ENCODE assay signal across 8 mouse cellular contexts in the genomic region with DNA sequence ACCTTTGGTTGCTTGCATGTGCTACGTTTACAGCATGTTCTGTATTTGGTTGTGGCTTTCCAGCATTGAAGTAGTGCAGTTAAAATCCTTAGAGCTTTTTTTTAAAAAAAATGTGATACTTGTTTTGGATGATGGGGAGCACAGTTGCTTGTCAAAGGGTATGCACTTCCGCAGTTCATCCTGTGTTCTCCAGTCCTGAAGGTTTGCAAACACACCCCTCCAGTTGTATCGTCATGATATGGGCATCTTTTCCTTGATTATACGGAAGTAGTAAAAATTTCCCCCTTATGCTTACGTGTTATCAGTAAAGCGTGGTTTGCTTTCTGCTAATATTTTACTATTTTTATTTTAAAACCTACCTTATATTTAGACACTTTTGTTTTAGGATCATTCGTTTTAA. TPM values are rescaled to one million over a fixed set of nuclear protein-coding genes. Genes with fewer than 3 reads are reported as not detected.
DNase-seq lines count a peak whose midpoint lies in the region; ATAC-seq lines count a peak whose summit lies in the region.

No protein-coding gene starts in this region.

- peak overlapping the region; percentile 84 for H3K4me3 ChIP-seq in neural tube, embryonic 11.5 days (ENCODE audit: low read depth, low read length)
- peak overlapping the region; percentile 98 for H3K4me3 ChIP-seq in embryonic facial prominence, embryonic 15.5 days (replicated peaks)
- H3K4me3 ChIP-seq in limb, embryonic 11.5 days (ENCODE audit: low read depth, low read length), result peak overlapping the region; percentile 77
- peak overlapping the region; percentile 83 for H3K4me3 ChIP-seq in stomach, embryonic 14.5 days (ENCODE audit: low read depth, low read length)

- DNase-seq in neural tube, embryonic 11.5 days (ENCODE audit: low spot score), result no peak
- no peak for DNase-seq in neural tube, embryonic 10.5 days (ENCODE audit: extremely low spot score, low spot score)
- no peak for DNase-seq in limb, embryonic 11.5 days (ENCODE audit: low spot score)
- DNase-seq in gastrocnemius, postnatal 14 days, result no peak
- DNase-seq in spleen, postnatal 4 days (ENCODE audit: low spot score in 2 of 2), result no peak
- no peak for DNase-seq in Muller cell, postnatal 12 days (ENCODE audit: inconsistent ontology term)

- H3K4me1 ChIP-seq in neural tube, embryonic 11.5 days (ENCODE audit: control insufficient read depth, insufficient read depth, low read length), result peaks cover 4% of the 10 kb centered on the region; the same call in 1 of the 2 replicates
- H3K4me1 ChIP-seq in embryonic facial prominence, embryonic 15.5 days, result peaks cover 4% of the 10 kb centered on the region
- H3K4me1 ChIP-seq in limb, embryonic 11.5 days (ENCODE audit: control insufficient read depth, insufficient read depth, low read length), result 0 out of 2 replicates have a peak, but pooled peaks cover 3% of the 10 kb centered on the region
- peaks cover 4% of the 10 kb centered on the region for H3K4me1 ChIP-seq in stomach, embryonic 14.5 days (ENCODE audit: control insufficient read depth, insufficient read depth, low read length)

- H3K4me2 ChIP-seq in neural tube, embryonic 11.5 days (ENCODE audit: low read depth), result peak overlapping the region; percentile 42
- peak overlapping the region; percentile 61 for H3K4me2 ChIP-seq in embryonic facial prominence, embryonic 15.5 days (replicated peaks)
- peak overlapping the region; percentile 54 for H3K4me2 ChIP-seq in limb, embryonic 11.5 days (ENCODE audit: low read depth, severe bottlenecking)
- peak overlapping the region; percentile 48 for H3K4me2 ChIP-seq in stomach, embryonic 14.5 days (replicated peaks; ENCODE audit: low read depth, low read length)

- ATAC-seq in neural tube, embryonic 11.5 days (ENCODE audit: insufficient read depth, low FRiP score, low TSS enrichment), result no peak
- no peak for ATAC-seq in embryonic facial prominence, embryonic 15.5 days (ENCODE audit: insufficient number of reproducible peaks, low FRiP score, low TSS enrichment, low read depth)
- no peak for ATAC-seq in limb, embryonic 11.5 days (ENCODE audit: insufficient number of reproducible peaks, low FRiP score, low TSS enrichment, low read depth)
- no peak for ATAC-seq in stomach, embryonic 14.5 days (ENCODE audit: insufficient number of reproducible peaks, insufficient read depth, low FRiP score, low read depth)

- H3K36me3 ChIP-seq in neural tube, embryonic 11.5 days (ENCODE audit: control insufficient read depth, insufficient read depth, low read length), result no peaks in the 10 kb centered on the region
- H3K36me3 ChIP-seq in embryonic facial prominence, embryonic 15.5 days, result peaks cover 5% of the 10 kb centered on the region; the same call in 1 of the 2 replicates
- no peaks in the 10 kb centered on the region for H3K36me3 ChIP-seq in limb, embryonic 11.5 days (ENCODE audit: control insufficient read depth, insufficient read depth, low read length)
- peaks cover 3% of the 10 kb centered on the region; the same call in 1 of the 2 replicates for H3K36me3 ChIP-seq in stomach, embryonic 14.5 days (ENCODE audit: control insufficient read depth, insufficient read depth, low read length)

- H3K27ac ChIP-seq in neural tube, embryonic 11.5 days (ENCODE audit: low read depth, low read length), result no peak overlapping the region
- no peak overlapping the region for H3K27ac ChIP-seq in embryonic facial prominence, embryonic 15.5 days (replicated peaks)
- H3K27ac ChIP-seq in limb, embryonic 11.5 days (replicated peaks; ENCODE audit: low read depth, low read length), result no peak overlapping the region; the same call in 1 of the 2 replicates
- H3K27ac ChIP-seq in stomach, embryonic 14.5 days (ENCODE audit: low read length), result no peak overlapping the region

- WGBS in neural tube, embryonic 11.5 days, result 56% methylated on average over 7 of the region's 7 CpGs
- 34% methylated on average over 7 of the region's 7 CpGs for WGBS in embryonic facial prominence, embryonic 15.5 days
- WGBS in limb, embryonic 11.5 days, result 48% methylated on average over 7 of the region's 7 CpGs
- 42% methylated on average over 7 of the region's 7 CpGs for WGBS in stomach, embryonic 14.5 days

- no peaks in the 10 kb centered on the region for H3K9me3 ChIP-seq in neural tube, embryonic 11.5 days (ENCODE audit: control insufficient read depth, low read length)
- H3K9me3 ChIP-seq in embryonic facial prominence, embryonic 15.5 days (replicated peaks), result no peaks in the 10 kb centered on the region
- no peaks in the 10 kb centered on the region for H3K9me3 ChIP-seq in limb, embryonic 11.5 days (ENCODE audit: control insufficient read depth, low read length)
- no peaks in the 10 kb centered on the region for H3K9me3 ChIP-seq in stomach, embryonic 14.5 days (ENCODE audit: control insufficient read depth, low read depth, low read length)

- H3K27me3 ChIP-seq in neural tube, embryonic 11.5 days (ENCODE audit: control insufficient read depth, insufficient read depth, low read length), result no peaks in the 10 kb centered on the region
- H3K27me3 ChIP-seq in embryonic facial prominence, embryonic 15.5 days, result no peaks in the 10 kb centered on the region
- no peaks in the 10 kb centered on the region for H3K27me3 ChIP-seq in limb, embryonic 11.5 days (ENCODE audit: control insufficient read depth, insufficient read depth, low read length)
- H3K27me3 ChIP-seq in stomach, embryonic 14.5 days (ENCODE audit: control insufficient read depth, insufficient read depth, low read length), result no peaks in the 10 kb centered on the region

- intact Hi-C loops in gastrocnemius, postnatal 14 days (cut with DNase I; ENCODE audit: low total_unique reads), result no loop called here

- H3K9ac ChIP-seq in neural tube, embryonic 11.5 days (ENCODE audit: low read length), result peak overlapping the region; percentile 87
- peak overlapping the region; percentile 97 for H3K9ac ChIP-seq in embryonic facial prominence, embryonic 15.5 days
- no peak overlapping the region for H3K9ac ChIP-seq in limb, embryonic 11.5 days (ENCODE audit: low read length)
- peak overlapping the region; percentile 92 for H3K9ac ChIP-seq in stomach, embryonic 14.5 days (replicated peaks; ENCODE audit: low read depth, low read length)

RNA-seq across cellular contexts. Expression of a gene that starts 1.0 kb away (rescaled TPM):
- 51.0 and 52.0 TPM in 2 replicates for polyA plus RNA-seq in neural tube, embryonic 11.5 days (2014; fragmentation: Nextera tagmentation; extraction: Ambion mirVana)
- polyA plus RNA-seq in embryonic facial prominence, embryonic 15.5 days (2015; fragmentation: Nextera tagmentation; extraction: Ambion mirVana), result 41.6 and 42.3 TPM in 2 replicates
- 34.5 and 36.8 TPM in 2 replicates for polyA plus RNA-seq in limb, embryonic 11.5 days (2014; fragmentation: Nextera tagmentation; extraction: Ambion mirVana)
- 42.1 and 45.1 TPM in 2 replicates for polyA plus RNA-seq in stomach, embryonic 14.5 days (2014; fragmentation: Nextera tagmentation; extraction: Ambion mirVana)
- 10 to 100 TPM; 24.6 to 25.6 TPM for total RNA-seq in gastrocnemius, postnatal 14 days (2021)

RNA-seq across cellular contexts. Expression of a gene that starts 13.7 kb away (rescaled TPM):
- 5.9 and 7.6 TPM in 2 replicates for polyA plus RNA-seq in neural tube, embryonic 11.5 days (2014; fragmentation: Nextera tagmentation; extraction: Ambion mirVana)
- polyA plus RNA-seq in embryonic facial prominence, embryonic 15.5 days (2015; fragmentation: Nextera tagmentation; extraction: Ambion mirVana), result 6.0 and 7.2 TPM in 2 replicates
- 9.1 and 9.4 TPM in 2 replicates for polyA plus RNA-seq in limb, embryonic 11.5 days (2014; fragmentation: Nextera tagmentation; extraction: Ambion mirVana)
- polyA plus RNA-seq in stomach, embryonic 14.5 days (2014; fragmentation: Nextera tagmentation; extraction: Ambion mirVana), result 7.0 and 10.2 TPM in 2 replicates
- total RNA-seq in gastrocnemius, postnatal 14 days (2021), result under 1 TPM; 0.18 to 0.21 TPM
